Comparison of ENCODE assay signal across 11 mouse cellular contexts in genomic region chr17:28000389-28000788, GRCm38 (mm10).
DNase-seq lines count a peak whose midpoint lies in the region; ATAC-seq and TF ChIP-seq lines count a peak whose summit lies in the region.
"Had no signal": no experiment of that assay in that cellular context is flagged by ENCODE, and none has a peak within 500 bp of the region (broad histone marks: within the 10 kb centered on the region; RNA-seq: fewer than 3 reads in every experiment).

No protein-coding gene starts in this region.

- no peak for TF ChIP-seq EP300 in stomach, postnatal 0 days (optimal IDR thresholded peaks at IDR 0.05)

- no peak overlapping the region for H3K4me3 ChIP-seq in intestine, embryonic 14.5 days (ENCODE audit: low read depth, low read length)
- H3K4me3 ChIP-seq in intestine, embryonic 15.5 days (replicated peaks): no peak overlapping the region
- H3K4me3 ChIP-seq in stomach, embryonic 15.5 days (replicated peaks): no peak overlapping the region
- no peak overlapping the region for H3K4me3 ChIP-seq in stomach, postnatal 0 days (ENCODE audit: low read depth, low read length)
- H3K4me3 ChIP-seq in hindbrain, embryonic 15.5 days: no peak overlapping the region

- no peak for ATAC-seq in intestine, embryonic 14.5 days (replicated peaks; ENCODE audit: low FRiP score, low TSS enrichment, low read depth)
- no peak for ATAC-seq in intestine, embryonic 15.5 days
- no peak for ATAC-seq in stomach, embryonic 15.5 days (ENCODE audit: insufficient read depth, low FRiP score, low read depth)
- no peak for ATAC-seq in stomach, postnatal 0 days (ENCODE audit: low FRiP score, low TSS enrichment)
- ATAC-seq in hindbrain, embryonic 15.5 days (ENCODE audit: low FRiP score, low read depth): no peak

- 0 out of 2 replicates have a peak overlapping the region, but pooled peaks have one; percentile 8 for H3K27ac ChIP-seq in intestine, embryonic 14.5 days (ENCODE audit: low read depth)
- no peak overlapping the region; the same call in 1 of the 2 replicates for H3K27ac ChIP-seq in intestine, embryonic 15.5 days
- peak overlapping the region; percentile 48; the same call in 1 of the 2 replicates for H3K27ac ChIP-seq in stomach, embryonic 15.5 days
- no peak overlapping the region; the same call in 1 of the 2 replicates for H3K27ac ChIP-seq in stomach, postnatal 0 days (replicated peaks)
- peak overlapping the region; percentile 25 for H3K27ac ChIP-seq in hindbrain, embryonic 15.5 days (replicated peaks)

- no peak for TF ChIP-seq CTCF in stomach, postnatal 0 days (IDR thresholded peaks at IDR 0.05; ENCODE audit: low read depth)

- no peak overlapping the region for H3K9ac ChIP-seq in intestine, embryonic 14.5 days (ENCODE audit: low read length)
- H3K9ac ChIP-seq in intestine, embryonic 15.5 days: no peak overlapping the region
- no peak overlapping the region for H3K9ac ChIP-seq in stomach, embryonic 15.5 days
- H3K9ac ChIP-seq in stomach, postnatal 0 days (ENCODE audit: low read length): no peak overlapping the region; the same call in 1 of the 2 replicates
- H3K9ac ChIP-seq in hindbrain, embryonic 15.5 days: no peak overlapping the region

- H3K9me3 ChIP-seq in intestine, embryonic 14.5 days (ENCODE audit: control insufficient read depth, low read length): no peaks in the 10 kb centered on the region
- no peaks in the 10 kb centered on the region for H3K9me3 ChIP-seq in intestine, embryonic 15.5 days
- H3K9me3 ChIP-seq in stomach, embryonic 15.5 days: no peaks in the 10 kb centered on the region
- H3K9me3 ChIP-seq in stomach, postnatal 0 days (ENCODE audit: control insufficient read depth, low read length): no peaks in the 10 kb centered on the region
- H3K9me3 ChIP-seq in hindbrain, embryonic 15.5 days: no peaks in the 10 kb centered on the region

- no peak for DNase-seq in intestine, embryonic 14.5 days (ENCODE audit: low spot score)
- no peak for DNase-seq in stomach, postnatal 0 days (ENCODE audit: low spot score)
- no peak for DNase-seq in spleen, postnatal 36 days (ENCODE audit: low spot score in 2 of 2)
- DNase-seq in frontal cortex, postnatal 10 days (ENCODE audit: low spot score in 2 of 2): no peak
- DNase-seq: cerebellum, postnatal 36 days; kidney, postnatal 36 days; thymus, postnatal 4 days had no signal

- H3K4me2 ChIP-seq in intestine, embryonic 14.5 days (ENCODE audit: low read length): no peak overlapping the region
- no peak overlapping the region for H3K4me2 ChIP-seq in intestine, embryonic 15.5 days (replicated peaks)
- H3K4me2 ChIP-seq in stomach, embryonic 15.5 days: no peak overlapping the region
- no peak overlapping the region for H3K4me2 ChIP-seq in stomach, postnatal 0 days (replicated peaks; ENCODE audit: low read depth)
- H3K4me2 ChIP-seq in hindbrain, embryonic 15.5 days: no peak overlapping the region

- no peaks in the 10 kb centered on the region for H3K27me3 ChIP-seq in intestine, embryonic 14.5 days (replicated peaks; ENCODE audit: control insufficient read depth, insufficient read depth, low read length)
- H3K27me3 ChIP-seq in intestine, embryonic 15.5 days (replicated peaks): no peaks in the 10 kb centered on the region; the same call in 1 of the 2 replicates
- H3K27me3 ChIP-seq in stomach, embryonic 15.5 days (replicated peaks): no peaks in the 10 kb centered on the region
- H3K27me3 ChIP-seq in stomach, postnatal 0 days (ENCODE audit: control insufficient read depth, insufficient read depth, low read length): no peaks in the 10 kb centered on the region
- H3K27me3 ChIP-seq in hindbrain, embryonic 15.5 days: no peaks in the 10 kb centered on the region
- H3K27me3 ChIP-seq: CH12.LX had no signal

- peaks cover 3% of the 10 kb centered on the region for H3K4me1 ChIP-seq in intestine, embryonic 14.5 days (replicated peaks; ENCODE audit: control insufficient read depth, insufficient read depth, low read length)
- H3K4me1 ChIP-seq in intestine, embryonic 15.5 days (replicated peaks): peaks cover 4% of the 10 kb centered on the region; the same call in 1 of the 2 replicates
- H3K4me1 ChIP-seq in stomach, embryonic 15.5 days: 0 out of 2 replicates have a peak, but pooled peaks cover 1% of the 10 kb centered on the region
- no peaks in the 10 kb centered on the region for H3K4me1 ChIP-seq in stomach, postnatal 0 days (replicated peaks; ENCODE audit: control insufficient read depth, insufficient read depth)
- H3K4me1 ChIP-seq in hindbrain, embryonic 15.5 days (replicated peaks): peaks cover 13% of the 10 kb centered on the region; the same call in 1 of the 2 replicates

- WGBS in intestine, embryonic 14.5 days: 89% methylated on average over 4 of the region's 4 CpGs
- WGBS in intestine, embryonic 15.5 days: 80% methylated on average over 4 of the region's 4 CpGs
- 89% methylated on average over 4 of the region's 4 CpGs for WGBS in stomach, embryonic 15.5 days
- 72% methylated on average over 4 of the region's 4 CpGs for WGBS in stomach, postnatal 0 days
- 70% methylated on average over 4 of the region's 4 CpGs for WGBS in hindbrain, embryonic 15.5 days

- H3K36me3 ChIP-seq in intestine, embryonic 14.5 days (ENCODE audit: control insufficient read depth, insufficient read depth, low read length): peaks cover 25% of the 10 kb centered on the region
- H3K36me3 ChIP-seq in intestine, embryonic 15.5 days: peaks cover 7% of the 10 kb centered on the region; the same call in 1 of the 2 replicates
- H3K36me3 ChIP-seq in stomach, embryonic 15.5 days: peaks cover 18% of the 10 kb centered on the region; the same call in 1 of the 2 replicates
- H3K36me3 ChIP-seq in stomach, postnatal 0 days (ENCODE audit: control insufficient read depth, insufficient read depth, low read length): peaks cover 10% of the 10 kb centered on the region; the same call in 1 of the 2 replicates
- H3K36me3 ChIP-seq in hindbrain, embryonic 15.5 days: peaks cover 11% of the 10 kb centered on the region

Comparison
In these comparisons a context has a peak if more than half of its experiments do, and no peak if none do; other contexts are left out.
1. H3K27ac ChIP-seq: peak in intestine, embryonic 14.5 days (single experiment), stomach, embryonic 15.5 days (single experiment) and hindbrain, embryonic 15.5 days (single experiment); none in intestine, embryonic 15.5 days (single experiment) and stomach, postnatal 0 days (single experiment).